Mouse (Mus musculus): ENCODE measurements around the gene Lpar1. TPM values are rescaled to one million over a fixed set of nuclear protein-coding genes. Genes with fewer than 3 reads are reported as not detected.

Gene Lpar1
- polyA plus RNA-seq, 1 experiment from 2014 or later: 3.6 TPM

DNA sequence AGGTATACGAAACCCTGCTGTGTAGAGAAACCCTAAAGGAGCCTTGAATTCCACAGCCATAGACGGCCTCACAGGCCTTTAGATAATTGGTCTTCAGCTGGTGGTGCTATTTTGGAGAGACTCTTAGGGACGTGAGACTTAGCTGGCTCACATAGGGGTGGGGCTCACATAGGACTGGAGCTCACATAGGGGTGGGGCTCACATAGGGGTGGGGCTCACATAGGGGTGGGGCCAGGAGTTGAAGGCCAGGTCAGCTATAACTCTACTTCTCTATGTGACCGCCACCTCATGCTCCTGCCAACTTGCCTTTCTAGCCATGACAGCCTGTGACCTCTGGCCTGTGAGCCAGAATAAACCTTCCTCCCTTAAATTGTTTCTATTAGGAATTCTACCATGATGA lies 63.3 kb downstream of the Lpar1 start:
- H3K36me3 ChIP-seq (ENCODE audit: control insufficient read depth, insufficient read depth): no peaks in the 10 kb centered on the region
- H3K27ac ChIP-seq (ENCODE audit: low read length): no peak overlapping the region
- ATAC-seq (ENCODE audit: low read depth): no peak
- H3K4me2 ChIP-seq (ENCODE audit: low read depth, low read length): no peak overlapping the region
- 64% methylated on average over 4 of the region's 4 CpGs for WGBS (ENCODE audit: insufficient replicate concordance)
- no peaks in the 10 kb centered on the region for H3K9me3 ChIP-seq (replicated peaks; ENCODE audit: control insufficient read depth, low read length)
- H3K9ac ChIP-seq (ENCODE audit: low read depth, low read length): no peak overlapping the region
- H3K4me3 ChIP-seq (ENCODE audit: low read depth, low read length): no peak overlapping the region
- no peaks in the 10 kb centered on the region for H3K27me3 ChIP-seq (ENCODE audit: control insufficient read depth, insufficient read depth, low read depth, low read length)
- no peaks in the 10 kb centered on the region for H3K4me1 ChIP-seq (ENCODE audit: control insufficient read depth, low read depth, low read length)

DNA sequence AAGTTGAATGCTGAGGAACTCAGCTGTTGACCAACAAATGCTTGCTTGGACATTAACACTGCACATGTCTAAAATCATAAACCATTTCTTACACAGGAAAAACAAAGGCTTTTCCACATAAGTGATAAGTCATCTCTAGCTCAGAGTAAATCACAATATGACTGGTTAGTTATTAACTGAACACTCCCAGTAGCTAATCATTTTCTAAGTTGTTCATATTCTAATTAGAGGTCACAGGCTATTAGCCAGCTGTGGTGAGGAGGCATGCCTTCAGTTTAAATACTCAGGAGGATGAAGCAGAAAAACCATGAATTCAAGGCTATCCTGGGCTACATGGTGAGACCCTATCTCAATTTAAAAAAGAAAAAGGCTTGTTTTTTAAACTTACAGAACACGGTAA lies 75.1 kb downstream of the Lpar1 start:
- ATAC-seq (ENCODE audit: low read depth): no peak
- Histone ChIP-seq H3K27ac (ENCODE audit: low read length) (no peak overlapping the region), H3K4me1 (ENCODE audit: control insufficient read depth, low read depth, low read length) (no peaks in the 10 kb centered on the region)

DNA sequence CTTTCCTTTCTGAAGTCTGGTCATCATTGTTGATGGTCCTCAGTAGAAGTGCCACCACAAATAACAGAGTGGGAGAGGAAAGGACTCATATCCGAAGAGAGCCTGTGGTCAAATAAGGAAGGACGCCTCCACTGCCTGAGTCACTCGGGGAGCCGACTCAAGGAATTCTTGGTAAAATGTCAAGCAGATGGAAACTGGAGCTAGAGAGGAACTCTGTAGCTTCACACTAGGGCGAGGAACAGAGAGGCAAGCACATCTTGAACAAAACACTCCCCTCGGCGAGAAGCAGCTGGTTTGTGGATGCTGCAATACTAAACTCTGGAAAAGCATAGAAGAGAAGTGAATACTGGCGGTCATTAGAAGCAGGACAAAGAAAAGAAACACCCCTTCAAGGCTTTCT lies 76.0 kb downstream of the Lpar1 start:
- Histone ChIP-seq H3K4me2 (ENCODE audit: low read depth, low read length) (no peak overlapping the region), H3K27me3 (ENCODE audit: control insufficient read depth, insufficient read depth, low read depth, low read length) (no peaks in the 10 kb centered on the region), H3K36me3 (ENCODE audit: control insufficient read depth, insufficient read depth) (no peaks in the 10 kb centered on the region), H3K9ac (ENCODE audit: low read depth, low read length) (no peak overlapping the region), H3K4me1 (ENCODE audit: control insufficient read depth, low read depth, low read length) (no peaks in the 10 kb centered on the region), H3K27ac (ENCODE audit: low read length) (no peak overlapping the region), H3K9me3 (replicated peaks; ENCODE audit: control insufficient read depth, low read length) (no peaks in the 10 kb centered on the region), H3K4me3 (ENCODE audit: low read depth, low read length) (no peak overlapping the region)
- ATAC-seq (ENCODE audit: low read depth): no peak
- WGBS (ENCODE audit: insufficient replicate concordance): 61% methylated on average over 8 of the region's 8 CpGs

More for the DNA sequence above, 75.1 kb downstream of the Lpar1 start:
- H3K4me3 ChIP-seq (ENCODE audit: low read depth, low read length): no peak overlapping the region
- H3K27me3 ChIP-seq (ENCODE audit: control insufficient read depth, insufficient read depth, low read depth, low read length): no peaks in the 10 kb centered on the region
- WGBS (ENCODE audit: insufficient replicate concordance): 67% methylated on average over 1 of the region's 1 CpGs
- no peak overlapping the region for H3K4me2 ChIP-seq (ENCODE audit: low read depth, low read length)
- no peak overlapping the region for H3K9ac ChIP-seq (ENCODE audit: low read depth, low read length)
- H3K9me3 ChIP-seq (replicated peaks; ENCODE audit: control insufficient read depth, low read length): no peaks in the 10 kb centered on the region
- H3K36me3 ChIP-seq (ENCODE audit: control insufficient read depth, insufficient read depth): no peaks in the 10 kb centered on the region

DNA sequence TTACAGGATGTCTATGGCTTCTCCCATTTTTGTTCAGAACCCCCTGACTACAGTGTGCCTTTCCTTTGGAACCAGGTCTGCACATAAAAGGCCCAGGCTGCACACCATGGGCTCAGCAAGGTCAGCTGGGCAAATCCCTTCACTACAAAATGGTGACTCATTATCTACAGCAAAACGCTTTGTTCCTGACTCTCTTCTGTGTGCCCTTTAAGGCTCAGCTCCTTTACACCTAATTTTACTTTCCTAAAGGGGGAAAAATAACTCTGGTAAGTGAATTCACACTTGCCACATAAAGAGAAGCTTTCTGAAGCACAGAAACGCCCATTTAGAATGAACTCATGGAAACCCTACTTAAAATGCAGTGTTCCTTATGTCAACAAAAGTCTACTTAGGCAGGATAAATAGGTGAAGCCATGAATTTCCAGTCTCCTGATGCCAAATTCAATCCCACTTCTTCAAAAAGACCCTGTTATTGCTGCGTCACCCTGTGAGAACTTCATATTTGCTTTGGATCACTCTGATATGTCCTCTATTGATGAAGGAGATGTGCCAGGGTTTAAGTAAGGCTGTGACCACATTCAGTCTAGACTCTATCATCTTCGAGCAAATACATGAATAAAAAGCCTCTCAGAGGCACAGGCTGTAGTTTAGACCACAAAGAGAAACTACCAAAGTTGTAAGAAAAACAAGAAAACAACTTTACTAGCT lies 82.3 kb downstream of the Lpar1 start:
- no peak for ATAC-seq (ENCODE audit: low read depth)
- Histone ChIP-seq H3K4me1 (ENCODE audit: control insufficient read depth, low read depth, low read length) (no peaks in the 10 kb centered on the region), H3K9ac (ENCODE audit: low read depth, low read length) (no peak overlapping the region), H3K36me3 (ENCODE audit: control insufficient read depth, insufficient read depth) (no peaks in the 10 kb centered on the region), H3K9me3 (replicated peaks; ENCODE audit: control insufficient read depth, low read length) (no peaks in the 10 kb centered on the region), H3K4me2 (ENCODE audit: low read depth, low read length) (no peak overlapping the region), H3K27me3 (ENCODE audit: control insufficient read depth, insufficient read depth, low read depth, low read length) (no peaks in the 10 kb centered on the region), H3K4me3 (ENCODE audit: low read depth, low read length) (no peak overlapping the region), H3K27ac (ENCODE audit: low read length) (no peak overlapping the region)
- whole genome bisulfite sequencing (ENCODE audit: insufficient replicate concordance): 55% methylated on average over 4 of the region's 4 CpGs

DNA sequence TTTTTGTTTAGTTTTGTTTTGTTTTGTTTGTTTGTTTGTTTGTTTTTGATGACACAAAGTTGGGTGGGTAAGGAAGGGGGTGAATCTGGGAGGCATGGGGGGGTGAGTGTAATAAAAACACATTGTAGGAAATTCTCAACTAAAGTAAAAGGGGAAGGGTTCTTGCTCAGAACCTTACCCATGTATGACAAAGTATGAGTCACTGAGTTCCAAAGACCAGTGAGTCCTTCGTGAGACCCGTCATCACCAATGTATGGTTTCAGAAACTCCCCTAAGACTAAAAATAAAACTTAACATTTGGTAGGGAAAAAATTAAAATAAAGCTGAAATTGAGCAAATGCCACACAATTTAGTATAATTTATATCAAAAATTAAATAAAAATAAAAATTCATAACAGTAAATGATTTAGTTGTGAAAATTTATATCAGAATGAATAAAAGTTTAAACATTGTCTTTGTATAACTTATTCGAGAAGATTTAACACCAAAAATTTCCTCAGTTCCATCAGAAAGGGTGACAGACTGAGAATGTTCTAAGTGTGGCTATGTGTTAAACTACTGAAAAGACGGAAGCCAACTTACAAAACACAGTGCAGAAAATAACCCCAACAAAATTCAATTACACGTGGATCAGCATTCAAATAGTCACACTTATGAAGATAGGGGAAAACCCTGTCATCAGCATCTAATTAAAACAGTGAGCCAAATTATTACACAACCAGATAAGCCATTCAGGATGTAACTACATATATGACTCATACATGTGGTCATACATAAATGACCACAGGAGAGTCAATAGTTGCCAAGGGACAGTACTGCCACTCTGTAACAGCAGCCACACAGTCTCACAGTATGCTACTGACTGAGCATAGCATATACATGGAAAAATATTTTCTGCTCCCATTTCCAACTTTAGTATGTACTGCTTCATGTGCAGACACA lies 83.8 kb downstream of the Lpar1 start:
- 70% methylated on average over 5 of the region's 5 CpGs for WGBS (ENCODE audit: insufficient replicate concordance)
- H3K27me3 ChIP-seq (ENCODE audit: control insufficient read depth, insufficient read depth, low read depth, low read length): no peaks in the 10 kb centered on the region

DNA sequence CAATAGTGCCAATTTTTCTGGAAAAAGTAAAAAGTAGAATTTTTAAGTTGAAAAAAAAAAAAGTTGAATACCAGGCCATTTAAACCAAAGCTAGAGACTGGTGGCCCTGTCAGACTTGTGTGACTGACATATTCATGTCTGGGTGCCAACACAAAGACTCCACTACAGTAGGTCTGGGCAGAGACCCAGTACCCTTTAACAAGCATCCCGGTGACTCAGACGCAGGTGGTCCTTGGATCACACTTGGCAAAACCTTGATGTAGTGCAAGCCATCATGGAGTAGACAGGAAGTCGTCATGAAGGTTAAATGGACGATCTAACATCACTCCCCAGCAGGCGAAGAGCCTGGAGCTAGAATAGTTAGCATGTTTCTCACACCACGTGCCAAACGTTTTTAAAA lies 84.7 kb downstream of the Lpar1 start:
- H3K9me3 ChIP-seq (replicated peaks; ENCODE audit: control insufficient read depth, low read length): no peaks in the 10 kb centered on the region
- H3K4me1 ChIP-seq (ENCODE audit: control insufficient read depth, low read depth, low read length): no peaks in the 10 kb centered on the region
- no peak overlapping the region for H3K4me3 ChIP-seq (ENCODE audit: low read depth, low read length)
- WGBS (ENCODE audit: insufficient replicate concordance): 58% methylated on average over 7 of the region's 7 CpGs
- ATAC-seq (ENCODE audit: low read depth): no peak
- no peak overlapping the region for H3K27ac ChIP-seq (ENCODE audit: low read length)
- H3K36me3 ChIP-seq (ENCODE audit: control insufficient read depth, insufficient read depth): no peaks in the 10 kb centered on the region
- no peak overlapping the region for H3K9ac ChIP-seq (ENCODE audit: low read depth, low read length)
- H3K4me2 ChIP-seq (ENCODE audit: low read depth, low read length): no peak overlapping the region
- H3K27me3 ChIP-seq (ENCODE audit: control insufficient read depth, insufficient read depth, low read depth, low read length): no peaks in the 10 kb centered on the region

More for the DNA sequence above, 83.8 kb downstream of the Lpar1 start:
- Histone ChIP-seq H3K9ac (ENCODE audit: low read depth, low read length) (no peak overlapping the region), H3K9me3 (replicated peaks; ENCODE audit: control insufficient read depth, low read length) (no peaks in the 10 kb centered on the region), H3K4me2 (ENCODE audit: low read depth, low read length) (no peak overlapping the region), H3K36me3 (ENCODE audit: control insufficient read depth, insufficient read depth) (no peaks in the 10 kb centered on the region), H3K27ac (ENCODE audit: low read length) (no peak overlapping the region), H3K4me1 (ENCODE audit: control insufficient read depth, low read depth, low read length) (no peaks in the 10 kb centered on the region), H3K4me3 (ENCODE audit: low read depth, low read length) (no peak overlapping the region)
- ATAC-seq (ENCODE audit: low read depth): no peak

DNA sequence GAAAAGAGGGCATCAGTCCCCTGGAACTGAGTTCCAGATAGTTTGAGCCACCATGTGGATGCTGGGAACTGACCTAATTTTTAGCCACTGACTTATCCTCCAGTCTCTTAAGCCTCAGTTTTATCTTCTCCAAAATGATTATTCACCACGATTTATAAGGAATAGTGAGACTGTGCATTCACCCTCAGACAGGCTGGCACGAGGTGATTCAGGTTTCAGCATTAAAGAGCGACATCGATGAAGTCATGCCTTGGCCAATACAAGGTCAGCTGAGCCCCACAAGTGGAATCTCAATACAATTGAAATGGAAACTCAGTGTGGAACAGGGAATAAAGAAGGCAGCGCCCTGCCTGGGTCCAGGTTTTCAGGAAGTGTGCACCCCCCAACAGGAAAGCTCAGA lies 88.1 kb downstream of the Lpar1 start:
- Histone ChIP-seq H3K27ac (ENCODE audit: low read length) (no peak overlapping the region), H3K9ac (ENCODE audit: low read depth, low read length) (no peak overlapping the region), H3K36me3 (ENCODE audit: control insufficient read depth, insufficient read depth) (no peaks in the 10 kb centered on the region), H3K27me3 (ENCODE audit: control insufficient read depth, insufficient read depth, low read depth, low read length) (no peaks in the 10 kb centered on the region), H3K4me1 (ENCODE audit: control insufficient read depth, low read depth, low read length) (no peaks in the 10 kb centered on the region), H3K9me3 (replicated peaks; ENCODE audit: control insufficient read depth, low read length) (no peaks in the 10 kb centered on the region), H3K4me2 (ENCODE audit: low read depth, low read length) (no peak overlapping the region), H3K4me3 (ENCODE audit: low read depth, low read length) (no peak overlapping the region)
- ATAC-seq (ENCODE audit: low read depth): no peak
- WGBS (ENCODE audit: insufficient replicate concordance): 71% methylated on average over 5 of the region's 5 CpGs

DNA sequence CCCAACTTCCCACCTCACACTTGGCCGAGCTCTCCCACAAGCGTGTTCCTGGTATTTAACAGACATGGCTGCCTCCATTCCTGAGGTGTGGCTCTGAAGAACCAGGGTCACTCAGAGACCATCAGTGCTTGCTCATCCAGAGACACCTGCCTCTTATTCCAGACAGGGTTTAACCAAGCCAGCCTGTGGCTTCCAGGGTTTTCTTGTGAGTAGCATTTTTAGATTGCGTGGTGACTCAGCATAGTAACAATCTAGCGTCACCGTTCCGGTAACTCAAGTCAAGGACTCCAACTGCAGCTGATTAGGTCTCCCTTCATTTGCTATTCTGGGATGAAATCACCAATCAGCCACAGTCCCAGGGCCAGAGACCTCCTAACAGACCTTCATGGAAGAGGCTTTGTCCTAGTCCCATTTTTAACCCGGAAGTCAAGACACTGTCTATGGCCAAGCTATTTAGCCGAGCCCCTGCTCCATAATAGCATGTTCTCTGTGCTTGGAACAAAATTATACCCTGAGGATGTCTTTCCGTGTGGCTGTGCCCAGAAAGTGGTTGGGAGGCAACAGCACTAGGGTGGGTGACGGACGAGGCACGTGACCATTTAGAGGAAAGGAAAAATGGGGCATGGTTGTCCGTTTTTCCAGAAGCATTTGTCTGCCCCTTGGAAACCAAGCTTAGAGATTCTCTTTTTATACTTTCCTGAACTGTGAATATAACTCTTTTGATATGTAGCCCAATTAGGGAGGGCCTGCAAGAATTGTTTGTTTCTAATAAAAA lies 89.1 kb downstream of the Lpar1 start:
- Histone ChIP-seq H3K4me1 (ENCODE audit: control insufficient read depth, low read depth, low read length) (no peaks in the 10 kb centered on the region), H3K9ac (ENCODE audit: low read depth, low read length) (no peak overlapping the region), H3K27me3 (ENCODE audit: control insufficient read depth, insufficient read depth, low read depth, low read length) (no peaks in the 10 kb centered on the region), H3K36me3 (ENCODE audit: control insufficient read depth, insufficient read depth) (no peaks in the 10 kb centered on the region), H3K4me3 (ENCODE audit: low read depth, low read length) (no peak overlapping the region), H3K9me3 (replicated peaks; ENCODE audit: control insufficient read depth, low read length) (no peaks in the 10 kb centered on the region), H3K27ac (ENCODE audit: low read length) (no peak overlapping the region), H3K4me2 (ENCODE audit: low read depth, low read length) (no peak overlapping the region)
- ATAC-seq (ENCODE audit: low read depth): no peak
- WGBS (ENCODE audit: insufficient replicate concordance): 68% methylated on average over 13 of the region's 13 CpGs

All from liver, embryonic 16.5 days (tissue).